Mouse (Mus musculus): ENCODE results near the gene Rnf128. TPM values are rescaled to one million over a fixed set of nuclear protein-coding genes. Genes with fewer than 3 reads are reported as not detected.

The Rnf128 gene
- 1 to 10 TPM in 1 of 2 experiments, under 1 TPM in 1; 0.11 to 1.4 TPM for polyA plus RNA-seq (2012; fragmentation: generic; extraction: Trizol)

GRCm38 (mm10) chrX:139562925-139563461, at the start of gene Rnf128:
Gene Rnf128 (plus strand): TSS chrX:139563316.

GRCm38 (mm10) chrX:139684775-139685695, 121.9 kb downstream of the Rnf128 start, which contains the start of gene Tbc1d8b:
Gene Tbc1d8b (plus strand): TSS chrX:139684996.

GRCm38 (mm10) chrX:139714381-139714780, 151.3 kb downstream of the Rnf128 start, which contains the start of gene Gm15013:
Gene Gm15013 (minus strand): TSS chrX:139714481.

Other genes starting within 250 kb of the Rnf128 start
- under 1 TPM; 0.02 to 0.07 TPM for gene Trap1a, start 229.6 kb upstream of the Rnf128 start, polyA plus RNA-seq (2012; fragmentation: generic; extraction: Trizol)
- gene D330045A20Rik, start 82.9 kb upstream of the Rnf128 start, polyA plus RNA-seq (2012; fragmentation: generic; extraction: Trizol) = under 1 TPM; 0.04 to 0.06 TPM
- 1 to 10 TPM in 1 of 2 experiments, under 1 TPM in 1; 0.11 to 1.4 TPM for gene Tbc1d8b, start 121.7 kb downstream of the Rnf128 start, polyA plus RNA-seq (2012; fragmentation: generic; extraction: Trizol)
- gene Gm15013, start 151.2 kb downstream of the Rnf128 start, polyA plus RNA-seq (2012; fragmentation: generic; extraction: Trizol) = under 1 TPM; 0.08 to 0.09 TPM
- gene Ripply1, start 219.0 kb downstream of the Rnf128 start, polyA plus RNA-seq (2012; fragmentation: generic; extraction: Trizol) = 1 to 10 TPM in 1 of 2 experiments, under 1 TPM in 1; 0.21 to 1.9 TPM
- under 1 TPM in 1 of 2 experiments, not detected in 1; 0.12 TPM for gene Cldn2, start 237.5 kb downstream of the Rnf128 start, polyA plus RNA-seq (2012; fragmentation: generic; extraction: Trizol)